9 mouse cellular contexts compared by ENCODE assay signal in genomic region chr9:83686511-83687100, GRCm38 (mm10).
DNase-seq lines count a peak whose midpoint lies in the region; ATAC-seq and TF ChIP-seq lines count a peak whose summit lies in the region.
"Had no signal": no experiment of that assay in that cellular context is flagged by ENCODE, and none has a peak within 500 bp of the region (broad histone marks: within the 10 kb centered on the region; RNA-seq: fewer than 3 reads in every experiment).

No protein-coding gene starts in this region.

- H3K4me1 ChIP-seq in heart, adult 2 months (ENCODE audit: control insufficient read depth, insufficient read depth, low read length), result peaks cover 9% of the 10 kb centered on the region
- H3K4me1 ChIP-seq in cerebellum, adult 2 months (ENCODE audit: control insufficient read depth, insufficient read depth, low read length), result 0 out of 2 replicates have a peak, but pooled peaks cover 5% of the 10 kb centered on the region
- H3K4me1 ChIP-seq in forebrain, postnatal 0 days (ENCODE audit: insufficient read depth), result peaks cover 18% of the 10 kb centered on the region; the same call in 1 of the 2 replicates
- peaks cover 14% of the 10 kb centered on the region for H3K4me1 ChIP-seq in kidney, embryonic 15.5 days
- no peaks in the 10 kb centered on the region for H3K4me1 ChIP-seq in midbrain, embryonic 11.5 days (ENCODE audit: control insufficient read depth, insufficient read depth, low read length)

- 14% methylated on average over 18 of the region's 18 CpGs for WGBS in heart, adult 2 months
- 2% methylated on average over 18 of the region's 18 CpGs for WGBS in cerebellum, adult 2 months
- WGBS in forebrain, postnatal 0 days, result 1% methylated on average over 18 of the region's 18 CpGs
- WGBS in kidney, embryonic 15.5 days, result 12% methylated on average over 18 of the region's 18 CpGs
- 36% methylated on average over 18 of the region's 18 CpGs for WGBS in midbrain, embryonic 11.5 days

- TF ChIP-seq EP300 in heart, adult 2 months (IDR thresholded peaks at IDR 0.05; ENCODE audit: insufficient read depth, low read depth, low read length), result no peak

- no peak overlapping the region for H3K9ac ChIP-seq in heart, adult 2 months (ENCODE audit: low read depth, low read length)
- H3K9ac ChIP-seq in forebrain, postnatal 0 days, result peak overlapping the region; percentile 48
- H3K9ac ChIP-seq in kidney, embryonic 15.5 days, result no peak overlapping the region
- no peak overlapping the region for H3K9ac ChIP-seq in midbrain, embryonic 11.5 days (ENCODE audit: low read length)

- no peaks in the 10 kb centered on the region for H3K9me3 ChIP-seq in forebrain, postnatal 0 days (ENCODE audit: low read length)
- H3K9me3 ChIP-seq in kidney, embryonic 15.5 days (replicated peaks), result no peaks in the 10 kb centered on the region
- no peaks in the 10 kb centered on the region for H3K9me3 ChIP-seq in midbrain, embryonic 11.5 days (ENCODE audit: control insufficient read depth, low read length)

- intact Hi-C loops in heart, adult 2 months (cut with DNase I), result no loop called here
- intact Hi-C loops in heart, postnatal 36 days (cut with DNase I), result no loop called here

- H3K36me3 ChIP-seq in heart, adult 2 months (ENCODE audit: control insufficient read depth, insufficient read depth, low read length), result no peaks in the 10 kb centered on the region
- H3K36me3 ChIP-seq in forebrain, postnatal 0 days (ENCODE audit: insufficient read depth), result no peaks in the 10 kb centered on the region
- H3K36me3 ChIP-seq in kidney, embryonic 15.5 days, result no peaks in the 10 kb centered on the region
- no peaks in the 10 kb centered on the region for H3K36me3 ChIP-seq in midbrain, embryonic 11.5 days (ENCODE audit: control insufficient read depth, insufficient read depth, low read length)

- peak overlapping the region; percentile 62 for H3K4me2 ChIP-seq in forebrain, postnatal 0 days (ENCODE audit: low read depth)
- H3K4me2 ChIP-seq in kidney, embryonic 15.5 days, result peak overlapping the region; percentile 48
- peak overlapping the region; percentile 30 for H3K4me2 ChIP-seq in midbrain, embryonic 11.5 days

- no peaks in the 10 kb centered on the region for H3K27me3 ChIP-seq in heart, adult 2 months (ENCODE audit: control insufficient read depth, insufficient read depth, low read length)
- no peaks in the 10 kb centered on the region for H3K27me3 ChIP-seq in cerebellum, adult 2 months (ENCODE audit: control insufficient read depth, insufficient read depth, low read length)
- no peaks in the 10 kb centered on the region for H3K27me3 ChIP-seq in forebrain, postnatal 0 days (ENCODE audit: insufficient read depth, low read length)
- H3K27me3 ChIP-seq in kidney, embryonic 15.5 days, result peaks cover 23% of the 10 kb centered on the region
- H3K27me3 ChIP-seq in midbrain, embryonic 11.5 days (ENCODE audit: control insufficient read depth, insufficient read depth, low read length), result no peaks in the 10 kb centered on the region
- H3K27me3 ChIP-seq: CH12.LX had no signal

- H3K27ac ChIP-seq in heart, adult 2 months, result no peak overlapping the region
- H3K27ac ChIP-seq in cerebellum, adult 2 months (ENCODE audit: insufficient read depth, low read length), result peak overlapping the region; percentile 70
- H3K27ac ChIP-seq in forebrain, postnatal 0 days (ENCODE audit: low read depth, low read length), result peak overlapping the region; percentile 57
- H3K27ac ChIP-seq in kidney, embryonic 15.5 days, result no peak overlapping the region
- H3K27ac ChIP-seq in midbrain, embryonic 11.5 days (ENCODE audit: low read depth, low read length), result peak overlapping the region; percentile 1

- TF ChIP-seq CTCF in heart, adult 2 months (IDR thresholded peaks at IDR 0.05), result no peak
- no peak for TF ChIP-seq CTCF in cerebellum, adult 2 months (IDR thresholded peaks at IDR 0.05; ENCODE audit: borderline replicate concordance, insufficient read depth, low read depth, low read length)
- 0 out of 2 replicates have a peak, but pooled peaks have one; percentile 20 for TF ChIP-seq CTCF in forebrain, postnatal 0 days (IDR thresholded peaks at IDR 0.05; ENCODE audit: low read depth)

- no peaks in the 10 kb centered on the region for H3K79me2 ChIP-seq in heart, adult 2 months (replicated peaks; ENCODE audit: control insufficient read depth, insufficient read depth, low read length)

- ATAC-seq in forebrain, postnatal 0 days, result peak; percentile 76
- ATAC-seq in kidney, embryonic 15.5 days (replicated peaks; ENCODE audit: low FRiP score), result no peak
- ATAC-seq in midbrain, embryonic 11.5 days (ENCODE audit: low FRiP score), result peak; percentile 65; the same call in 1 of the 2 replicates

- H3K4me3 ChIP-seq in heart, adult 2 months, result peak overlapping the region; percentile 8; the same call in 1 of the 2 replicates
- peak overlapping the region; percentile 62 for H3K4me3 ChIP-seq in cerebellum, adult 2 months (replicated peaks; ENCODE audit: insufficient read depth, low read depth, low read length)
- H3K4me3 ChIP-seq in forebrain, postnatal 0 days (ENCODE audit: low read depth, low read length), result peak overlapping the region; percentile 31
- H3K4me3 ChIP-seq in kidney, embryonic 15.5 days (replicated peaks), result peak overlapping the region; percentile 14
- H3K4me3 ChIP-seq in midbrain, embryonic 11.5 days (ENCODE audit: low read depth, low read length), result no peak overlapping the region

- DNase-seq in heart, adult 2 months, result peak; percentile 6 to 30
- no peak for DNase-seq in heart, postnatal 36 days
- DNase-seq in cerebellum, adult 2 months, result peak; percentile 58 to 59
- peak; percentile 71 for DNase-seq in forebrain, postnatal 0 days
- no peak for DNase-seq in midbrain, embryonic 11.5 days (ENCODE audit: low spot score, missing footprints)
- no peak for DNase-seq in spleen, postnatal 14 days (ENCODE audit: low spot score in 2 of 2)
- no peak for DNase-seq in thymus, postnatal 4 days

- TF ChIP-seq POLR2A in heart, adult 2 months (IDR thresholded peaks at IDR 0.05; ENCODE audit: insufficient read depth, low read depth, low read length), result no peak
- no peak for TF ChIP-seq POLR2A in cerebellum, adult 2 months (IDR thresholded peaks at IDR 0.05; ENCODE audit: borderline replicate concordance, insufficient read depth, low read length)

Comparison
In these comparisons a context has a peak if more than half of its experiments do, and no peak if none do; other contexts are left out.
1. DNase-seq: peak in heart, adult 2 months (2 of 2), cerebellum, adult 2 months (2 of 2) and forebrain, postnatal 0 days (single experiment); none in heart, postnatal 36 days (0 of 2), midbrain, embryonic 11.5 days (single experiment), spleen, postnatal 14 days (0 of 2) and thymus, postnatal 4 days (single experiment).
2. H3K27ac ChIP-seq: peak in cerebellum, adult 2 months (single experiment), forebrain, postnatal 0 days (single experiment) and midbrain, embryonic 11.5 days (single experiment); none in heart, adult 2 months (single experiment) and kidney, embryonic 15.5 days (single experiment).
3. Peak in every context shown above with its lines, with median percentiles within 50 percentile points of each other: H3K4me2 ChIP-seq.